Mouse (Mus musculus) cerebellum, adult 2 months (tissue): Measurements from ENCODE around the gene Trim71.

Source experiments
- CTCF ChIP-seq: fragments of 200-500 bp; IDR thresholded peaks from 2 replicates; pipeline ENCODE4 v1.5.1; 2011; ENCODE audit warnings: low read depth, mild to moderate bottlenecking, control low read depth, low read length, moderate library complexity, borderline replicate concordance; ENCODE audit not compliant: insufficient read depth
- POLR2A ChIP-seq: fragments of 200-500 bp; IDR thresholded peaks from 2 replicates; pipeline ENCODE4 v1.6.1; 2011; ENCODE audit warnings: low read length, control low read depth, borderline replicate concordance; ENCODE audit not compliant: insufficient read depth

GRCm38 (mm10) chr9:114487481-114488258 is 76.5 kb downstream of the Trim71 start:
- TF ChIP-seq CTCF (no peak), POLR2A (no peak)
